28 mouse cellular contexts compared by ENCODE assay signal in the genomic region with DNA sequence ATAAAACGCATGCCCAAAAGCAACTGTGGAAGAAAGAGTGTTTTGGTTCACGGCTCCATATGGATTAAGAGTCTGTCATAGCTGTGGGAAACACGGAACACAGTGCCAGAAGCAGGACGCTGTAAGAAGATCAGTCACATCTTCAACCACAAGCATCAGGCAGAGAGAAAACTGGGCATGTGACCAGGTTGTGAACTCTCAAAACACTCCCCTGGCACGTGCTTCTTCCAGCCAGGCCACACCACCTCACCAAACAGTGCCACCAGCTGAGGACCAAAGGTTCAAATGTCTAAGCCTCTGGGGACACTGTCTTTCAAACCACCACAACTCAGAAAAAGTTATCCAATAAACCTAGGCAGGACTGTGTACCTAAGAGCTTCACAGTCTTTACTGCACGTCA.
DNase-seq lines count a peak whose midpoint lies in the region; ATAC-seq and TF ChIP-seq lines count a peak whose summit lies in the region.
"Had no signal": no experiment of that assay in that cellular context is flagged by ENCODE, and none has a peak within 500 bp of the region (broad histone marks: within the 10 kb centered on the region; RNA-seq: fewer than 3 reads in every experiment).

No protein-coding gene starts in this region.

- H3K27ac ChIP-seq in kidney, embryonic 14.5 days (ENCODE audit: low read depth, low read length) = no peak overlapping the region
- H3K27ac ChIP-seq in midbrain, embryonic 15.5 days = 0 out of 2 replicates have a peak overlapping the region, but pooled peaks have one; percentile 54
- no peak overlapping the region for H3K27ac ChIP-seq in midbrain, embryonic 13.5 days
- H3K27ac ChIP-seq: hindbrain, embryonic 13.5 days; limb, embryonic 13.5 days; liver, embryonic 14.5 days; neural tube, embryonic 12.5 days had no signal

- no peak overlapping the region for H3K9ac ChIP-seq in kidney, embryonic 14.5 days (ENCODE audit: low read depth, low read length)
- H3K9ac ChIP-seq in midbrain, embryonic 15.5 days = no peak overlapping the region
- no peak overlapping the region for H3K9ac ChIP-seq in midbrain, embryonic 13.5 days (replicated peaks)
- H3K9ac ChIP-seq: hindbrain, embryonic 13.5 days; limb, embryonic 13.5 days; liver, embryonic 14.5 days; lung, embryonic 14.5 days; neural tube, embryonic 12.5 days had no signal

- H3ac ChIP-seq in myocyte (ENCODE audit: control insufficient read depth, insufficient read length) = no peak overlapping the region

- H3K9me3 ChIP-seq in kidney, embryonic 14.5 days (ENCODE audit: control insufficient read depth, low read length) = no peaks in the 10 kb centered on the region
- no peaks in the 10 kb centered on the region for H3K9me3 ChIP-seq in midbrain, embryonic 15.5 days
- H3K9me3 ChIP-seq in midbrain, embryonic 13.5 days = no peaks in the 10 kb centered on the region
- H3K9me3 ChIP-seq: hindbrain, embryonic 13.5 days; limb, embryonic 13.5 days; neural tube, embryonic 12.5 days had no signal

- H3K36me3 ChIP-seq in kidney, embryonic 14.5 days (ENCODE audit: control insufficient read depth, insufficient read depth, low read length) = no peaks in the 10 kb centered on the region
- H3K36me3 ChIP-seq in midbrain, embryonic 15.5 days (replicated peaks) = no peaks in the 10 kb centered on the region
- no peaks in the 10 kb centered on the region for H3K36me3 ChIP-seq in midbrain, embryonic 13.5 days
- no peaks in the 10 kb centered on the region for H3K36me3 ChIP-seq in myocyte (ENCODE audit: control insufficient read depth, insufficient read depth)
- H3K36me3 ChIP-seq: hindbrain, embryonic 13.5 days; limb, embryonic 13.5 days; neural tube, embryonic 12.5 days had no signal

- H3K4me3 ChIP-seq in kidney, embryonic 14.5 days (ENCODE audit: low read length) = no peak overlapping the region
- H3K4me3 ChIP-seq in midbrain, embryonic 15.5 days = no peak overlapping the region
- no peak overlapping the region for H3K4me3 ChIP-seq in midbrain, embryonic 13.5 days (replicated peaks)
- no peak overlapping the region for H3K4me3 ChIP-seq in myocyte
- H3K4me3 ChIP-seq: hindbrain, embryonic 13.5 days; limb, embryonic 13.5 days; neural tube, embryonic 12.5 days had no signal

- no peaks in the 10 kb centered on the region for H3K79me2 ChIP-seq in myocyte (ENCODE audit: control insufficient read depth, insufficient read depth)

- peaks cover 20% of the 10 kb centered on the region; the same call in 1 of the 2 replicates for H3K4me1 ChIP-seq in kidney, embryonic 14.5 days (ENCODE audit: control insufficient read depth, insufficient read depth, low read length)
- peaks cover 28% of the 10 kb centered on the region for H3K4me1 ChIP-seq in midbrain, embryonic 15.5 days
- peaks cover 37% of the 10 kb centered on the region for H3K4me1 ChIP-seq in midbrain, embryonic 13.5 days (replicated peaks)

- WGBS in kidney, embryonic 14.5 days = 82% methylated on average over 6 of the region's 6 CpGs
- WGBS in midbrain, embryonic 15.5 days = 74% methylated on average over 6 of the region's 6 CpGs
- WGBS in midbrain, embryonic 13.5 days = 83% methylated on average over 6 of the region's 6 CpGs

- no peak overlapping the region for H3K4me2 ChIP-seq in kidney, embryonic 14.5 days (replicated peaks; ENCODE audit: low read depth, low read length)
- H3K4me2 ChIP-seq in midbrain, embryonic 15.5 days = no peak overlapping the region
- H3K4me2 ChIP-seq in midbrain, embryonic 13.5 days (replicated peaks) = no peak overlapping the region
- no peak overlapping the region for H3K4me2 ChIP-seq in myocyte (ENCODE audit: low read depth)
- H3K4me2 ChIP-seq: heart, embryonic 11.5 days; hindbrain, embryonic 13.5 days; limb, embryonic 13.5 days; lung, embryonic 14.5 days; neural tube, embryonic 12.5 days had no signal

- TF ChIP-seq POLR2A in myocyte (IDR thresholded peaks at IDR 0.05; ENCODE audit: insufficient read length, low read depth) = no peak

- no peaks in the 10 kb centered on the region for H3K27me3 ChIP-seq in kidney, embryonic 14.5 days (ENCODE audit: control insufficient read depth, insufficient read depth, low read length)
- no peaks in the 10 kb centered on the region for H3K27me3 ChIP-seq in midbrain, embryonic 15.5 days (replicated peaks)
- no peaks in the 10 kb centered on the region for H3K27me3 ChIP-seq in midbrain, embryonic 13.5 days
- no peaks in the 10 kb centered on the region for H3K27me3 ChIP-seq in myocyte (ENCODE audit: control insufficient read depth, insufficient read depth, insufficient read length)
- H3K27me3 ChIP-seq: hindbrain, embryonic 13.5 days; limb, embryonic 13.5 days; neural tube, embryonic 12.5 days had no signal

- peak; percentile 70 for DNase-seq in kidney, adult 11 months
- DNase-seq in kidney, adult 18-20 months = no peak
- DNase-seq in kidney, postnatal 36 days = peak; percentile 61 to 64
- DNase-seq in urinary bladder, postnatal 14 days (ENCODE audit: low spot score) = no peak
- DNase-seq: adrenal gland, postnatal 10 days; cerebellum, adult 8-10 months; cerebellum, postnatal 25 days; gastrocnemius, postnatal 36 days; heart, adult 18-20 months; heart, postnatal 4 days; layer of hippocampus, adult 9-11 months; lung, embryonic 14.5 days; lung, postnatal 14 days; right cerebral cortex, adult 18-20 months; spleen, adult 18-20 months; thymus, postnatal 14 days had no signal

- no peak for ATAC-seq in kidney, embryonic 14.5 days (ENCODE audit: low FRiP score, low TSS enrichment)
- no peak for ATAC-seq in midbrain, embryonic 15.5 days (replicated peaks)
- ATAC-seq in midbrain, embryonic 13.5 days = no peak
- ATAC-seq: activated CD4-positive, CD25-positive, alpha-beta regulatory T cell, adult 4 months; forebrain, embryonic 14.5 days; intestine, embryonic 16.5 days had no signal

TF ChIP-seq in myocyte, 11 proteins besides CTCF, POLR2A, EP300 and RAD21:
- TF ChIP-seq USF1 (IDR thresholded peaks at IDR 0.05; ENCODE audit: low read depth) (peak; percentile 51), TCF12 (IDR thresholded peaks at IDR 0.05; ENCODE audit: insufficient read depth, poor library complexity, severe bottlenecking) (no peak)
TF ChIP-seq in myocyte: peak in this region for 1.

Comparison
In these comparisons a context has a peak if more than half of its experiments do, and no peak if none do; other contexts are left out.
1. DNase-seq: peak in kidney, adult 11 months (single experiment) and kidney, postnatal 36 days (2 of 2); none in kidney, adult 18-20 months (single experiment) and urinary bladder, postnatal 14 days (single experiment).